Mouse (Mus musculus) megakaryocyte progenitor cell, adult 5-6 weeks (primary cell): Measurements from ENCODE around the gene B430306N03Rik. TPM values are rescaled to one million over a fixed set of nuclear protein-coding genes. Genes with fewer than 3 reads are reported as not detected.
"Not testable (repeated sequence)": the region's sequence is repeated elsewhere in the genome, so short reads cannot be mapped to it uniquely, and the experiment has no call there.

Source experiments
- ATAC-seq: replicated peaks from 2 replicates; pipeline ENCODE4 v1.8.0; 2016; ENCODE audit warnings: mild to moderate bottlenecking, moderate TSS enrichment, inconsistent platforms; ENCODE audit not compliant: poor library complexity
- total RNA-seq, 2 experiments: library from RNA; stranded (forward) in 1 of 2; stranded (reverse) in 1 of 2; fragments of 157-497, 149-512 nt in 1 of 2; fragments of 200-1000 nt in 1 of 2; gene quantifications; 2 replicates each; pipeline versions ENCODE4 v1.2.3 to v1.2.4; 2015 to 2017

The B430306N03Rik gene
- total RNA-seq, 2 experiments from 2014 or later, result 4.6 to 8.3 TPM

DNA sequence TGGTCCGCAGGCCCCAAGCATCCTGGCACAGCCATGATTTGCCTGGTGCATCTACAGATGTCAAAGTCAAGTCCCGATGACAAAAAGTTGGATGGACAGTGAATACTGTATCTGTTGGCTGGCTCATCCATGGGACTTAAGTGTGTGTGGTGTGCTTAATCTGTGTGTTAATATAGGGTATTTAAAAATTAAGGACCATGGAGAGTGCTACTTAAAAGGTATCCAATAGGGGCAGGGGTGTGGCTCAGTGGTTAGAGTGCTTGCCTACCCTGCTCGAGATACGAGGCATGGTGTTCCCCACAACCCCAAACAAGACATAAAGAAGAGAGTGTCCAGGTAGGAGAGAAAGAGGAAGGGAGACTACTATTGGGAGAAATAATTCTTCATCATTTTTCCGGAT, 14.1 kb upstream of the B430306N03Rik start:
- peak; percentile 24; the same call in 1 of the 2 replicates for ATAC-seq

- ATAC-seq, result no peak
Observed at GRCm38 (mm10) chr17:48312124-48312523, 3.8 kb upstream of the B430306N03Rik start.

- no peak for ATAC-seq
Observed at GRCm38 (mm10) chr17:48318686-48319085, 2.7 kb downstream of the B430306N03Rik start.

DNA sequence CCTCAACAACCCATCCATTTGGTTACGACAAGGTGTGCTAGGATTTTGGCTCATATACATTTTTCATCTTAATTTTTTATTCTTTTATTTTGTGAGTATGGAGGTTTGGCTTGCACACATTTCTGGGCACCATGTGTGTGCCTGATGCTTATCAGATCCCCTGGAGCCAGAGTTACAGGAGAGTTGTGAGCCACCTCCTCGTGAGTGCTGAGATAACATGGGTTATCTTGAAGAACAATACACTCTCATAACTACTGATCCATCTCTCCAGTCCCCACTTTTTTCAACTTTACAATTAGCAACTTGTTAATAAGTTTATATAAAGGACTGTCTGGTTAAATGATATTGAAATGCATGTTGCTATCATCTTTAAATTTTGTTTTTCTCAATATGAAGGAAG, 5.3 kb downstream of the B430306N03Rik start:
- no peak for ATAC-seq

DNA sequence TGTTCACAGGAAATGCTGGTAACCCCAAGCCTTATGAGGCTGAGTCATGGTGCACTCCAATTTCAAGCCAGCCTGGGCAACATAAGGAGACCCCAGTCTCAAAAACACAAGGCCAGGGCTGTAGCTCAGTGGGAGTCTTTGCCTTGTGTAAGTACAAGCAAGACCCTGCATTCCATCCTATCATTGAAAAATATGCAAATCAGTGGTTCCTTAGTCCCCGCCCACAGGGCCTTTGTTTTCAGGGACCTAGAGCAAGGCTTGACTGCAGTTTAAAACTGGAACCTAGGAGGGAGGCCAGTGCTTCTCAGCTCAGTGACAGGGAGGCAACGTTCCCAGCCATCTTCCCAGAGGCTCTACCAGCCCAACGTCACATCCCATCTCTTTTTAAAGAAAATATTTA, 7.3 kb downstream of the B430306N03Rik start:
- ATAC-seq, result peak; percentile 28; the same call in 1 of the 2 replicates

DNA sequence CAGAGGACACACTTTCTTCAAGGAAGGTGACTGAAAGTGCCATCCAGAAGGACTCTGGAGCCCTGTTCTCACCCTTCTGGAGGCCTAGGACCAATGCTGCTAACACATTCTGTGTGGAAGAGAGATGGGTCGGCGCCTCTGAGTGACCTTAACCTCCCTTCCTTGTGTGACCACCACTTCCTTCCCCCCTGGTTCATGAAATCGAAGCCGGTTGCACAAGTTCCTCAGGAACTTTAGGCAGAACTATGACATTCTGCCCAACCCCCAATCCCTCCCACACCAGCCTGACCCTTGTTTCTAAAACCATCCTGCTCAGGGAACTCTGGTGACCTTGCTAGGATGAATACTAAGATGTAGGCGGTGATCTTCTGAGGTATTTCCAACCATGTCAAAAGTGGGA, 8.3 kb downstream of the B430306N03Rik start:
- ATAC-seq, result peak; percentile 79

DNA sequence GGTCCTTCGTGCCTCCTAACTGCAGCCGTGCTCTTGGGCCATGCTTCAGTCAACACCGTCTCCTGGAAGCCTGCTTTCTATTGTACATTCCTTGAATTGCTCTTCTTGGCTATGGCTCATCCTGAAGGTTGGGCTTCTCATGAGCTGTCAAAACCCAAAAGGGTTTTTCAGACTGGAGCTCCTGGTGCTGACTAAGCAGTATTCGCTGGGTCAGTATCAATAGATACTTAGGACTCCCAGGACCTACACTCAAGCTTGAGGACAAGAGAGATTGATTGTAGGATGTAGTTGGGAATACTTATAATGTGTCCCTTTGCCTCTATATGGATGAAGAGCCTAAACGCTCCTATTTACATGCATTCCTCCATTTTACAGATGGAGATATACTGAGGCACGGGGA, 9.2 kb downstream of the B430306N03Rik start:
- no peak for ATAC-seq

DNA sequence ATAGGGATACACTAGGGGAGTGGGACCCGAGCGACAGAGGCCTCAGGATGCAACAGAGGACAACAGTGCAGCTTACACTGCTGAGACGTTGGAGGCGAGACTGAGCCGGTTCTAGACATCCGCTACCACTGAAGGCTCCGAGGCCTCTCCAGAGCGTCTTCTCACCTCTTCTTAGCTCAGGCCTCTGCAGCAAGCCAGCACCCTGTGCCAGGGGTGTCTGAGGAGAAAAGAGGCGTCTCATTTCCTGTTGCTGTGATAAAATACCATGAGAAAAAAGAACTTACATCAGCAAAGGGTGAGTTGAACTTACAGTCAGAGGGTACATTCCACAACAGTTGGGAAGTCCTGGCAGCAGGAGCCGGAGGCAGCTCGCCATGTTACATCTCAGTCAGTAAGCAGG, 9.7 kb downstream of the B430306N03Rik start:
- ATAC-seq, result no peak; the same call in 1 of the 2 replicates

DNA sequence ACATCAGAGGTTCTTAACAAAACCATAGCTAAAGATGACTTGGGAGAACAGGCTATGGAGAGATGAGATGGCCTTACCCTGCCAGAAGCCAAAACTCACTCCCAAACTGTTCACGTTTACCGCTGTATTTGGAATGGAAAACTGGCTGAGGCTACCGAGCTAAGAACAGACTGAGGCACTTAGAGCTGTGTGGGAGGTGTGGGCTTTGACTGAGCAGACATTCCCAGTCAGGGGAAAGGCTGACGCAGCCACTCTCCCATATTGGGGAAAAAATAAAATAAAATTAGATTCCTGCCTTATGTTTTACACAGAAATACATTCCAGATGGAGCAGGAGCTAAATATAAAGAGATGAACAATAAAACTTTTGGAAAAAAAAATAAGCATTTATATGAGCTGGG, 10.7 kb downstream of the B430306N03Rik start:
- no peak for ATAC-seq

GRCm38 (mm10) chr17:48332524-48332923, 16.6 kb downstream of the B430306N03Rik start:
- ATAC-seq, result no peak

DNA sequence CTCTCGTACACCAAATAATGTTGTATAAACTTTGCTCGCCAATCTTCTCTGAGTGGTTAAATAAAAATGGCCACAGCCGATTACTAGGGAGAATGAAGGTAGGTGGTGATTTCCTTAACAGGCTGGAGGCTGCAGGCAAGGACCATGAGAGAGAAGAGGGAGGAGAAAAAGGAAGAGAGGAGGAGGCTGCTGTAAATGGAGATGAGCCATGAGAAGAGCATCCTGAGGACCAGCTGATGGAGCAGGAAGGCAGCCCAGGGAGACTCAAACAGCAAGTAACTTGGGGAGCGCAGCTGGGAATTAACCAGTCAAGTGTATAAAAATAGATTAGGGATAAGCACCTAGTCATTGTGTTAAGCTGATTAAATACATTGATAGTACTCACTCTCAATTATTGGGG, 18.2 kb downstream of the B430306N03Rik start:
- ATAC-seq, result no peak

GRCm38 (mm10) chr17:48336857-48337256, 20.9 kb downstream of the B430306N03Rik start:
- ATAC-seq, result peak; percentile 98

DNA sequence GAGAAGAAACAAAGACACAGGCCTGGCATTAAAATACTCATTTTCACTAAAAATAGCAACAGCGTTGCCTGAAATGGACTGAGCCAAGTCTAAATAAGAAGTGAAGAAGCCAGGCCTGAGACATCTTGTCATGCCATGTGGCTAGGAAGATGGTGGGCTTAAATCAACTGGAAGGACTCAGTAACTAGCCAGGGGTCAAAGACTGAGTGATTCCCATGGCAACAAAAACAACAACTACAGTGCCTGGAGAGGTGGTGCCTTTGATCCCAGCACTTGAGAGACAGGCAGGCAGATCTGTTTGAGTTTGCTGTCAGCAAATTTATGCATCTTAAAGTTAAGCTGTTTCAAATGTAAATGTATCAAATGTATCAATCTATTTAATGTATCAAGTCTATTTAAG, 24.3 kb downstream of the B430306N03Rik start:
- ATAC-seq, result no peak

- peak; percentile 20 for ATAC-seq
Observed at GRCm38 (mm10) chr17:48341947-48342346, 26.0 kb downstream of the B430306N03Rik start.

GRCm38 (mm10) chr17:48343065-48343464, 27.1 kb downstream of the B430306N03Rik start:
- no peak for ATAC-seq

- ATAC-seq, result no peak
Observed at GRCm38 (mm10) chr17:48345824-48346223, 29.9 kb downstream of the B430306N03Rik start.

DNA sequence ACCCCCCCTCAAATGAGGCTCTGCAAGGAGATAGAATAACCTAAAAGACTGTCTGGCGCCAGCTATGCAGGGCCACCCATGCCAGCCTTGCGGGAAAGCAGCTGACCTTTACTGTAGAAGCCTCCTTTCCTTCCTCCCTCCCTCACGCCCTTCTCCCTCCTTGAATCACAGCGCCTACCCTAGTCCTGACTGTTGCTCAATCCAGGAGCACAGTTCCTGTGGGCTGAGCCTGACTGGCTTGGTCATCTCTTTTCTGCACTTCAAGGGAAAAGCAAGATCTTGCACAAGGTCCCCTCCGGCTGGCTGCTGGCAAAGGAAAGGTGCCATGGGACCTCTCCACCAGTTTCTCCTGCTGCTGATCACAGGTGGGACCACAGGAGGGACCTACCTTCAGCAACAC, 30.3 kb downstream of the B430306N03Rik start, which contains the start of gene Trem2:
Gene Trem2, plus strand, starts transcription at position 171 of the 400 bp plus-strand sequence.
- ATAC-seq, result peak; percentile 77

GRCm38 (mm10) chr17:48346834-48347233, 30.9 kb downstream of the B430306N03Rik start:
- ATAC-seq, result peak; percentile 7; the same call in 1 of the 2 replicates

DNA sequence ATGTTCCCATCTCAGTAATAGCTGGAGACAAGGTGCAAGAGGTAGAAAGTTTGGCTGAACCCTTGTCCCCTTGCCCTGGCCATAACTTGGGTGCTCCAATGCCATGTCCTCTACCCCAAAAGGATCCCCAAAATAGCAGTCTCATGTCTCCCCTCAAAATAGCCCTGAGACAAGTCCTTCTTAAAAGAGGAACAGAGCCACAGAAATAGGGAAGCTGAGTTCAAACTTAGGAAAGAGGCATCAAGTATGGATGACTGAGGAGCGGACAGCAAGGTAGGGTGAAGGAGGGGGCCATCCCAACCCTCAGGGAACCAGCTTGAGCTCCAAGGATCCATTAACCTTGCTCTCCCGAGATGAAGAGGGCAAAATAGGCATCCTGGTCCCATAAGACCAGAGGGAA, 31.3 kb downstream of the B430306N03Rik start:
- ATAC-seq, result peak; percentile 83

DNA sequence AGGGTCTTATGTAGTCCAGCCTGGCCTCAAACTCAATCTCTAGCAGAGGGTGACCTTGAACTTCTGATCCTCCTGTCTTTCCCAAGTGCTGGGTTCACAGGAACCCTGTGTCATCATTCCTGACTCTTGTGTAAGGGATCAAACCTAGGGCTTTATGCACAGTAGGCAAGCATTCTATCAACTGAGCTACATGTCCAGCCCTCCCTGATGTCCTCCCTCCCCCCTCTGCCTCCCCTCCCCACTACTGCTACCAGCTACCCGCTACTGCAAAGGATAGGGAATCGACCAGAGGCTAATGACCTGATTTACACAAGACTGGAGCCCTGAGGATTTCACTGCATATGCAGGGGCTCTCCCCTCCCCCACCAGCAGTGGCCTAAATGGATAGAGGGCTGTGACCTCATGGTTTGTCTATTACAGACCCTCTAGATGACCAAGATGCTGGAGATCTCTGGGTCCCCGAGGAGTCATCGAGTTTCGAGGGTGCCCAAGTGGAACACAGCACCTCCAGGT, 34.8 kb downstream of the B430306N03Rik start:
- ATAC-seq, result no peak

DNA sequence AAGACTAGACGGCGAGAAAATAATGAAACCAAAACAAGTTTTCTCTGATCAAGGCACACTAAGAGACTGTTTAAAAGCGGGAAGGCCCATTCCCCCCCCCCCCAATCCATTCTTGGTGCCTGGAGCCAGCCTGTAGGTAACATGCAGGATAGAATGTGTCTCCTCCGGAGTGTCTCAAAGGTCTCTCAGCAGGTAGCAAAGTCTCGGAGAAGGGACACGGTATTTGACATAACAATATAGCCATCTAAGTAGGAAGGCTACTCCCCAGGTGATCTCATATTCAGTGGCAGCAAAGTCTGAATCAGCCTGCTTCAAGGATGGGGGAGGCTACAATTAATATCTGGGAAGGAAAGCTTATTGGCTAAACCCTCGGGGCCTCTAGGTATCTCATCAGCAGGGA, 37.0 kb downstream of the B430306N03Rik start:
- ATAC-seq, result not testable (repeated sequence)

DNA sequence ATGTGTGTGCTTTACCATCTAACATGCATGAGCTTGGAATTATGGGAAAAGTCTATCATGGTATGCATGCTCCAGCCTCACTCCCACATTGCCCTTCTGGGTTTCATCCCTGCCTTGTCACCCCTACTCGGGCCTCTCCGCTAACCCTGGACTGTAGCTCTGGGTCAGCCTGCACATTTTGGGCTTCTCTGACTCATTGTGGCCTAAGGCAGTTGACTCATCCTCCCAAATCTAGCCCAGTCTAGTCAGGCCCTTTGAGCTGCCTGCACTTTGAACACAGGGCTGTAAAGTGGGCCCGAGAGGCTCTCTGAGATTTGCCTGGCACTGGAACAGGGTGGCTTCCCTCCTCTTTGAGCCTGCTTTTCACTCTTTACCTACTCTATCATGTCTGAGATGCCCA, 39.9 kb downstream of the B430306N03Rik start:
- no peak for ATAC-seq

- no peak for ATAC-seq
Observed at GRCm38 (mm10) chr17:48357892-48358291, 42.0 kb downstream of the B430306N03Rik start.
